Mouse (Mus musculus) embryonic fibroblast, embryonic 13.5 days (primary cell): ENCODE results near the gene Pmm2.

Source experiments
- CTCF ChIP-seq: IDR thresholded peaks from 2 replicates; pipeline ENCODE4 v1.5.1; 2011; ENCODE audit warnings: mild to moderate bottlenecking, control low read depth, low read length, moderate library complexity, borderline replicate concordance; ENCODE audit not compliant: insufficient read depth
- POLR2A ChIP-seq: IDR thresholded peaks from 2 replicates; pipeline ENCODE4 v1.6.1; 2011; ENCODE audit warnings: low read depth, mild to moderate bottlenecking, control low read depth, low read length, moderate library complexity

DNA sequence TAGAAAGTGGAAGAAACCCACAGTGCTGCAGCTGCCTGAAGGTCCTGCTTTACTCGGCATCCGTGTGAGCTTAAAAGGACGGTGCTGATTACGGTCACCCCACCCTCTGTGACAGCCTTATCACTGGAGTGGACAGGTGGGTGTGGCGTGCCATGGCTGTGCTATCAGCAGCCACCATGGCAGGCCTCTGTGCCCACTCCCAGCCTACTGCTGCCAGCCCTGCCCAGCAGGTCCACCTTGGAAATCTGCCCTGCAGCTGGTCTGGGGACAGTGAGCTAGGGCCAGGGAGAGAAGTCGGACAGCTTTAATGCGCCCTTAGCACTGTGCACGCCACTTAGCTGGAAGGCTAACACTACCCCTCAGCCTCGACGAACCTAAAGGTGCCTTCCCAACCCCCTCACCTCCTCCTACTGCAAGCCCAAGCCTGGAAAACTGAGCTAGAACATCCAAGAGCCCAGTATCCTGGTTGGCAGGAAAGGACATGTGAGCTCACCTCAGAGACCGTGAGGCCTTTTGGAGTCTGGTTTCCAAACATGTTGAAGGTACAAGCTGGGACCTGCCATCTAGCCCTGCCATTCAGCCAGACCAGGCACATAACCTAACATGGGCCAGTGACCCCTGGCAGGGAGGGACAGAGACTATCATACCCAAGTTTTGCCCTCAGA lies 49.5 kb downstream of the Pmm2 start:
- TF ChIP-seq CTCF = no peak
- no peak for TF ChIP-seq POLR2A
